Mouse (Mus musculus) heart, embryonic 11.5 days (tissue): ENCODE results near the gene Acvr2b. TPM values are rescaled to one million over a fixed set of nuclear protein-coding genes. Genes with fewer than 3 reads are reported as not detected.
"Not testable (repeated sequence)": the region's sequence is repeated elsewhere in the genome, so short reads cannot be mapped to it uniquely, and the experiment has no call there.

Experiments
- ATAC-seq: fragments of 200-750 bp; cut with Nextera tagmentation; replicated peaks from 2 replicates; pipeline ENCODE4 v1.8.0; 2017; ENCODE audit warnings: moderate library complexity; ENCODE audit not compliant: insufficient number of reproducible peaks, low FRiP score, low TSS enrichment
- H3K27ac ChIP-seq: fragments of 300-500 bp; sonication (generic); 2 replicates; pipeline ENCODE4 v1.5.1; 2014; ENCODE audit warnings: mild to moderate bottlenecking, low read depth, low read length
- H3K27me3 ChIP-seq: fragments of 300-500 bp; sonication (generic); 2 replicates; pipeline ENCODE4 v1.6.1; 2014; ENCODE audit warnings: mild to moderate bottlenecking, low read length, mixed read lengths; ENCODE audit not compliant: control insufficient read depth, insufficient read depth
- H3K36me3 ChIP-seq: fragments of 300-500 bp; sonication (generic); 2 replicates; pipeline ENCODE4 v1.6.1; 2014; ENCODE audit warnings: mild to moderate bottlenecking, low read length, moderate library complexity, mixed read lengths; ENCODE audit not compliant: control insufficient read depth, insufficient read depth
- H3K4me1 ChIP-seq: fragments of 300-500 bp; sonication (generic); 2 replicates; pipeline ENCODE4 v1.6.1; 2014; ENCODE audit warnings: low read length; ENCODE audit not compliant: control insufficient read depth, insufficient read depth
- H3K4me2 ChIP-seq: fragments of 300-500 bp; sonication (generic); 2 replicates; pipeline ENCODE4 v1.6.1; 2014; ENCODE audit warnings: mild to moderate bottlenecking, moderate library complexity
- H3K4me3 ChIP-seq: fragments of 300-500 bp; sonication (generic); 2 replicates; pipeline ENCODE4 v1.5.1; 2014; ENCODE audit warnings: low read depth, low read length
- H3K9ac ChIP-seq: fragments of 300-500 bp; sonication (generic); 2 replicates; pipeline ENCODE4 v1.6.1; 2014; ENCODE audit warnings: mild to moderate bottlenecking, low read depth, low read length, moderate library complexity
- H3K9me3 ChIP-seq: fragments of 300-500 bp; sonication (generic); replicated peaks from 2 replicates; pipeline ENCODE4 v1.6.1; 2016; ENCODE audit warnings: low read length; ENCODE audit not compliant: control insufficient read depth
- WGBS: fragments of 180-500 bp; shearing (Covaris S2); extraction: QIAGEN DNeasy Blood & Tissue Kit; methylation state at CpG from one replicate; pipeline ENCODE4 v1.1.7; 2014; ENCODE audit not compliant: insufficient replicate concordance; 5-methylcytosine and 5-hydroxymethylcytosine counted together
- polyA plus RNA-seq: library from polyadenylated mRNA; unstranded; fragments of >200 nt; fragmentation: Nextera tagmentation; extraction: Ambion mirVana; gene quantifications from 2 replicates; pipeline ENCODE4 v1.2.1, GENCODE M21; 2014

Acvr2b gene
- polyA plus RNA-seq, 1 experiment from 2014 or later: 29.1 TPM

DNA sequence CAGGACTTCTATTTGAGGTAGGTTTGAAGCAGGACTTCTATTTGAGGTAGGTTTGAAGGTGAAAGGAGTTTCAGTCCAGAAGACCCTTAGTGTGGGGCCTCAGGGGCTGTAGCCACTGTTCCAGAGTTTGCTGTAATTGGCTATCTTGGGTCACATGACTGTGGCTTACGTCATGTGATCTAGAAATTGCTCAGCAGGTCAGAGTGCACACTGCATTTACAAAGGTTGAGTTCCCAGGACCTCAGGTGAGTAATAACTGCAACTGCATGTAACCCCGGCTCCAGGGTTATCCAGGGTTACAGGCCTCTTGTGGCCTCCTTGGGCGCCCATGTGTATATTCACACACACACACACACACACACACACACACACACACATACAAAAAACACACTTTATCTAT, 33.6 kb upstream of the Acvr2b start:
- peaks cover 2% of the 10 kb centered on the region for H3K4me1 ChIP-seq
- no peaks in the 10 kb centered on the region for H3K27me3 ChIP-seq
- no peaks in the 10 kb centered on the region for H3K36me3 ChIP-seq
- H3K4me3 ChIP-seq: no peak overlapping the region
- no peak overlapping the region for H3K9ac ChIP-seq
- WGBS: 84% methylated on average over 3 of the region's 3 CpGs
- no peak overlapping the region for H3K4me2 ChIP-seq
- no peaks in the 10 kb centered on the region for H3K9me3 ChIP-seq
- no peak for ATAC-seq
- no peak overlapping the region for H3K27ac ChIP-seq

DNA sequence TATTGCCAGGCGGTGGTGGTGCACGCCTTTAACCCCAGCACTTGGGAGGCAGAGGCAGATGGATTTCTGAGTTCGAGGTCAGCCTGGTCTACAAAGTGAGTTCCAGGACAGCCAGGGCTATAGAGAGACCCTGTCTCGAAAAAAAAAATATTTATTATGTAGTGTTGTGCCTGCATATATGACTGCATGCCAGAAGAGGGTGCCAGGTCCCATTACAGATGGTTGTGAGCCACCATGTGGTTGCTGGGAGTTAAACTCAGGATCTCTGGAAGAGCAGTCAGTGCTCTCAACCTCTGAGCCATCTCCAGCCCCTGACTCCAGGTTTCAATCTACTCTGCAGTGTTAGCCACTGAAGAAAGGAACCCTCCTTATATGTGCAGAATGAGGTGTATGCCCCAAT, 31.1 kb upstream of the Acvr2b start:
- H3K4me2 ChIP-seq, H3K4me1 ChIP-seq, H3K4me3 ChIP-seq, ATAC-seq, H3K27me3 ChIP-seq, H3K36me3 ChIP-seq, H3K9ac ChIP-seq, H3K9me3 ChIP-seq, H3K27ac ChIP-seq: not testable (repeated sequence)
- 70% methylated on average over 4 of the region's 4 CpGs for WGBS

DNA sequence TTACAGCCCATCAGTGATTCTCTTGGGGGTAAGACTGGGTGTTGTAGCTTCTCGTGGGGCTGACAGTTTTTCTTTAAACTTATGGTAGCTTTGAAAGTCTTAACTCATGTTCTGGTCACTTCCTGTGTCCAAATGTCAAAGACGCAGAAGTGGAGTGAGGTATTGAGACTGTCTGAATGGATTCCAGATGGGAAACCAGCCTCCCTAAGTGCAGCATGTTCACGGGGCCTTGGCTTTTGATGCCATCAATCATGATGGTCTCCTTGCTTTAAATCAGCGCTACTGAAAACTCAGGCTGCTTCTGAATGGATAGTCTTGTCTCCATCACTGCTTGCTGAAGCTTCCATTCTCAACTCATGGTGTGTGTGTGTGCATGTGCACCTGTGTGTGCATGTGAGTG, 30.7 kb upstream of the Acvr2b start:
- Histone ChIP-seq H3K4me2 (no peak overlapping the region), H3K4me3 (no peak overlapping the region), H3K27ac (no peak overlapping the region), H3K9ac (no peak overlapping the region), H3K27me3 (no peaks in the 10 kb centered on the region), H3K9me3 (no peaks in the 10 kb centered on the region), H3K4me1 (no peaks in the 10 kb centered on the region), H3K36me3 (no peaks in the 10 kb centered on the region)
- no peak for ATAC-seq
- WGBS: 67% methylated on average over 4 of the region's 4 CpGs

DNA sequence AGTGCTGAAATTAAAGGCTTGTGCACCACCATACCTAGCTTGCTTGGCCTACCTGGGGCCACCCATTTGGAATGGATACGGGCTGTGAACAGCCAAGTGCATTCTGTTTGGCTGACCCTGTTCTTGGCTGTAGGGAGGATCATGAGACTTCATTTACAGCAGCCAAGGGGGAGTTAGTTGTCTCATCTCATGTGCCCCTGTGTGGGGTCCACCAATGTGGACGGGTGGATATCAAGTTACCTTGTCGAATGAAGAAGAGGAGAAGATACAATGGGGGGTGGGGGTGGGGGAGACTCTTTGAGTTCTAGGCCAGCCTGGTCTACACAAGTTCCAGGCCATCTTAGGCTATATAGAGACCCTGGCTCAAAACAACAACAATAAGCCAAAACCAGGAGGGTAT, 26.9 kb upstream of the Acvr2b start:
- no peaks in the 10 kb centered on the region for H3K36me3 ChIP-seq
- H3K27ac ChIP-seq: no peak overlapping the region
- no peak overlapping the region for H3K9ac ChIP-seq
- H3K4me2 ChIP-seq: no peak overlapping the region
- ATAC-seq: no peak
- H3K9me3 ChIP-seq: no peaks in the 10 kb centered on the region
- no peak overlapping the region for H3K4me3 ChIP-seq
- H3K4me1 ChIP-seq: no peaks in the 10 kb centered on the region
- 65% methylated on average over 3 of the region's 3 CpGs for WGBS
- H3K27me3 ChIP-seq: no peaks in the 10 kb centered on the region

DNA sequence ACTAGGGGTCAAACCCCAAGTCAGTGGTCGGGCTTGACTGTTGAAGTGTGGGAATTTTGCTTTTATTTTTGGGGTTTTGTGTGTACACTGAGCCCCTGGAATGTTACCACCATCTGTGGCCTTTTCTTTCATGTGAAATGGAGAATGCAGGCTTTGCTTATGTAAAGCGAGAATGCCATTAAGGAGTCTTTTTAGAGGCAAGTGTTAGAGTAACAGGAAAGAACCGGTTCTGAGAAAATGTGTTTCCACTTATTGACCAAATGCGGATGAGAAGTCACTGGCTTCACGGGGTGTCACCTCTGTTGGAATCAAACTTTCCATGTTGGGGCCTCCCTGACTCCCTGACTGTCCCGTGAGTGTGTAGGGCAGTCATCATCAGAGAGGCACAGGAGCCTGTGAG, 26.4 kb upstream of the Acvr2b start:
- no peak overlapping the region for H3K4me3 ChIP-seq
- no peak for ATAC-seq
- WGBS: 59% methylated on average over 6 of the region's 6 CpGs
- H3K27me3 ChIP-seq: no peaks in the 10 kb centered on the region
- H3K4me1 ChIP-seq: no peaks in the 10 kb centered on the region
- no peaks in the 10 kb centered on the region for H3K9me3 ChIP-seq
- H3K4me2 ChIP-seq: no peak overlapping the region
- no peaks in the 10 kb centered on the region for H3K36me3 ChIP-seq
- H3K9ac ChIP-seq: no peak overlapping the region
- no peak overlapping the region for H3K27ac ChIP-seq

DNA sequence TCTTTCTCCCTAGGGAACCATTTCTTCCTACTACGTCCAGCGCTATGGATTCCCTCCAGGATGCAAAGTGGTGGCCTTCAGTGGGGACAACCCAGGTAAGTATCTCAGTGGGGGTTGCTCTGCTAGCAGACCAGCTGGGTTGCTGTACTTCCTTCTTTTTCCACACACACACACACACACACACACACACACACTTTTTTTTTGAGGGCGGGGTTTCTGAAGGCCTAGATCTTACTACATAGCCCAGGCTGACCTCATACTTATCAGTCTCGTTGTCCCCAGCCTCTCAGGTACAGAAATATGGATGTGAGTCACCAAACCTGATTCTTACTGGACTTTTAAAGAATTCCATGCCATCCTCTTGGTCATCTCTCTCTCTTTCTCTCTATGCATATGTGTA, 23.7 kb upstream of the Acvr2b start:
- Histone ChIP-seq H3K4me1 (peaks cover 2% of the 10 kb centered on the region; the same call in 1 of the 2 replicates), H3K9ac (no peak overlapping the region), H3K9me3 (no peaks in the 10 kb centered on the region), H3K27ac (no peak overlapping the region), H3K36me3 (no peaks in the 10 kb centered on the region), H3K27me3 (no peaks in the 10 kb centered on the region), H3K4me2 (no peak overlapping the region), H3K4me3 (no peak overlapping the region)
- WGBS: 85% methylated on average over 4 of the region's 4 CpGs
- no peak for ATAC-seq

DNA sequence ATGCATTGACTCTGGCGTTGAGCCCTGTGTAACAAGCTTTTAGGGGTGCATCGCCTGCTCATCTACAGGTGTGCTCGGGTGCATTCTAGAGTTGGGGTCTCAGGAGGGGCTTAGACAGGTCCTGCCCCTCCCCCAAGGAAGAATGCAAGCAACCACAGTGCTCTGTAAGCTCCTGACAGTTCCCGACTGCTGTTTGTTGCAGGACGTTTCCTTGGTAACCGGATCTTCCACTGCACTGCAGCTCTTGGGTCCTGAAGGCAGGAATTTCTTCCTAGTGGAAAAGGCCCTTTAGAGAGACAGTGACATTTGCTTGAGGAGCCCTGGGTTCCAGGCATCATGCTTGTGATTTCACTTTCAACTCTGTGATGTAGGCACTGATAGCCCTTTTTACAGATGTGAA, 19.3 kb upstream of the Acvr2b start:
- WGBS: 54% methylated on average over 6 of the region's 6 CpGs
- Histone ChIP-seq H3K27me3 (no peaks in the 10 kb centered on the region), H3K27ac (no peak overlapping the region), H3K4me2 (no peak overlapping the region), H3K4me3 (no peak overlapping the region), H3K36me3 (no peaks in the 10 kb centered on the region; the same call in 1 of the 2 replicates), H3K4me1 (peaks cover 2% of the 10 kb centered on the region; the same call in 1 of the 2 replicates), H3K9me3 (no peaks in the 10 kb centered on the region), H3K9ac (no peak overlapping the region)
- ATAC-seq: no peak

DNA sequence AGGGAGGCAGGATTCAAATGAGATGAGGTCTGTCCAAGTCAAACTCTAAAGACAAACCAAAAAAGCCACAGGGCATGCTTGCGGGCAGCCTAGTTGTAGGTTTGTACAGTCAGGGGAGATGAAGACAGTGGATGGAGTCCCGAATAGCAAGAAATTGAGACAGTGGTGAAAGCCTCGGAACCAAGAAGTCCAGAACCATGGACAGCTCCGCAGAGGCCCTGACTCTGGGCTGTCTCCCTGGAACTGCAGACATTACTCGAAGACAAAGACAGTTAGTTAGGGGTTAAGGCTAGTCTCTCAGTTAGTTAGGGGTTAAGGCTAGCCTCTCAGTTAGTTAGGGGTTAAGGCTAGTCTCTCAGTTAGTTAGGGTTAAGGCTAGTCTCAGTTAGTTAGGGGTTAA, 13.0 kb upstream of the Acvr2b start:
- no peak for ATAC-seq
- Histone ChIP-seq H3K27me3 (no peaks in the 10 kb centered on the region), H3K36me3 (no peaks in the 10 kb centered on the region; the same call in 1 of the 2 replicates), H3K4me3 (no peak overlapping the region), H3K4me2 (no peak overlapping the region), H3K4me1 (no peaks in the 10 kb centered on the region), H3K9ac (no peak overlapping the region), H3K27ac (no peak overlapping the region), H3K9me3 (no peaks in the 10 kb centered on the region)
- 42% methylated on average over 5 of the region's 5 CpGs for WGBS

DNA sequence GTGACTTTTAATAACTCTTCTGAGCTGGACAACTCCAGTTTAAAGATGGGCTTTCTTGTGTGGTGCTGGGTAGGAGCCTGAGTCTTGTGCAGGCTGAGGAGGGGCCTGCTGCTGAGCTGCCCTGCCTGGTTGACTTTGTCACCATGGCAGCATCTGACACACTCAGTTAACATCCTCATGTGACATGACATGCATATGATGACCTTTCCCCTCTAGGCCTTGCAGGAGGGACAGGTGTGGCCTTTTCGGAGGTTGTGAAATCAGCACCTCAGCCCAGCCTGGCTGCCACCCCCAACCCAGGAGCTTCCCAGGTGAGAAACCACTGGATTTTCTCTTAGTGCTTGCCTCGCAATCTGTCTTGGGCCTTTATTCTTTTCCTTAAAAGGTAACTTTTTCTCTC, 11.7 kb upstream of the Acvr2b start:
- no peak overlapping the region for H3K27ac ChIP-seq
- H3K4me1 ChIP-seq: no peaks in the 10 kb centered on the region
- 71% methylated on average over 2 of the region's 2 CpGs for WGBS
- no peak overlapping the region for H3K4me3 ChIP-seq
- H3K9me3 ChIP-seq: no peaks in the 10 kb centered on the region
- H3K4me2 ChIP-seq: no peak overlapping the region
- no peaks in the 10 kb centered on the region for H3K36me3 ChIP-seq
- H3K27me3 ChIP-seq: no peaks in the 10 kb centered on the region
- no peak overlapping the region for H3K9ac ChIP-seq
- ATAC-seq: no peak
